ENCODE assay signal across 13 mouse cellular contexts in genomic region chr17:8647372-8647871, GRCm38 (mm10).
DNase-seq lines count a peak whose midpoint lies in the region; ATAC-seq and TF ChIP-seq lines count a peak whose summit lies in the region.
"Had no signal": no experiment of that assay in that cellular context is flagged by ENCODE, and none has a peak within 500 bp of the region (broad histone marks: within the 10 kb centered on the region; RNA-seq: fewer than 3 reads in every experiment).

No protein-coding gene starts in this region.

- H3K27ac ChIP-seq in hindbrain, embryonic 13.5 days, result peak overlapping the region; percentile 70
- peak overlapping the region; percentile 7 for H3K27ac ChIP-seq in midbrain, postnatal 0 days (ENCODE audit: low read depth, low read length)
- no peak overlapping the region for H3K27ac ChIP-seq in intestine, embryonic 16.5 days (ENCODE audit: low read length)
- H3K27ac ChIP-seq: heart, embryonic 10.5 days; liver, embryonic 13.5 days; stomach, embryonic 15.5 days had no signal

- H3K4me1 ChIP-seq in hindbrain, embryonic 13.5 days (replicated peaks), result peaks cover 10% of the 10 kb centered on the region; the same call in 1 of the 2 replicates
- H3K4me1 ChIP-seq in midbrain, postnatal 0 days (ENCODE audit: insufficient read depth, low read length), result no peaks in the 10 kb centered on the region
- no peaks in the 10 kb centered on the region for H3K4me1 ChIP-seq in intestine, embryonic 16.5 days (ENCODE audit: control insufficient read depth, insufficient read depth, low read length)
- H3K4me1 ChIP-seq: heart, embryonic 10.5 days; liver, embryonic 13.5 days; stomach, embryonic 15.5 days had no signal

- no peak overlapping the region for H3K4me2 ChIP-seq in hindbrain, embryonic 13.5 days
- no peak overlapping the region for H3K4me2 ChIP-seq in midbrain, postnatal 0 days (ENCODE audit: low read depth, low read length, poor library complexity, severe bottlenecking)
- H3K4me2 ChIP-seq in intestine, embryonic 16.5 days (ENCODE audit: low read depth, low read length), result no peak overlapping the region
- H3K4me2 ChIP-seq: liver, embryonic 13.5 days; stomach, embryonic 15.5 days had no signal

- no peaks in the 10 kb centered on the region for H3K36me3 ChIP-seq in hindbrain, embryonic 13.5 days
- no peaks in the 10 kb centered on the region for H3K36me3 ChIP-seq in midbrain, postnatal 0 days (ENCODE audit: insufficient read depth, low read length)
- no peaks in the 10 kb centered on the region for H3K36me3 ChIP-seq in intestine, embryonic 16.5 days (ENCODE audit: control insufficient read depth, insufficient read depth, low read length)
- H3K36me3 ChIP-seq: G1E; heart, embryonic 10.5 days; liver, embryonic 13.5 days; stomach, embryonic 15.5 days had no signal

- no peak overlapping the region for H3K4me3 ChIP-seq in hindbrain, embryonic 13.5 days
- no peak overlapping the region for H3K4me3 ChIP-seq in midbrain, postnatal 0 days (ENCODE audit: low read depth, low read length)
- H3K4me3 ChIP-seq in intestine, embryonic 16.5 days (ENCODE audit: low read length), result no peak overlapping the region
- H3K4me3 ChIP-seq: heart, embryonic 10.5 days; liver, embryonic 13.5 days; stomach, embryonic 15.5 days had no signal

- no peak; the same call in 1 of the 2 replicates for TF ChIP-seq CTCF in midbrain, postnatal 0 days (IDR thresholded peaks at IDR 0.05)

- H3K9ac ChIP-seq in hindbrain, embryonic 13.5 days, result 0 out of 2 replicates have a peak overlapping the region, but pooled peaks have one; percentile 49
- H3K9ac ChIP-seq in midbrain, postnatal 0 days (replicated peaks; ENCODE audit: low read length, poor library complexity, severe bottlenecking), result no peak overlapping the region
- H3K9ac ChIP-seq in intestine, embryonic 16.5 days (ENCODE audit: low read depth, low read length), result no peak overlapping the region
- H3K9ac ChIP-seq: liver, embryonic 13.5 days; stomach, embryonic 15.5 days had no signal

- peak; percentile 78 for ATAC-seq in hindbrain, embryonic 13.5 days (ENCODE audit: low FRiP score)
- peak; percentile 76; the same call in 1 of the 2 replicates for ATAC-seq in midbrain, postnatal 0 days (ENCODE audit: low FRiP score)
- ATAC-seq in intestine, embryonic 16.5 days, result no peak
- ATAC-seq: intestine, postnatal 0 days had no signal

- peaks cover 2% of the 10 kb centered on the region; the same call in 1 of the 2 replicates for H3K9me3 ChIP-seq in hindbrain, embryonic 13.5 days
- H3K9me3 ChIP-seq in midbrain, postnatal 0 days (ENCODE audit: low read length), result no peaks in the 10 kb centered on the region
- H3K9me3 ChIP-seq in intestine, embryonic 16.5 days (ENCODE audit: control insufficient read depth, low read length), result 0 out of 2 replicates have a peak, but pooled peaks cover 3% of the 10 kb centered on the region
- H3K9me3 ChIP-seq: heart, embryonic 10.5 days; liver, embryonic 13.5 days; stomach, embryonic 15.5 days had no signal

- intact Hi-C loops in left cerebral cortex, postnatal 14 days (cut with DNase I), result no loop called here

- 17% methylated on average over 8 of the region's 8 CpGs for WGBS in hindbrain, embryonic 13.5 days
- 12% methylated on average over 8 of the region's 8 CpGs for WGBS in midbrain, postnatal 0 days
- 46% methylated on average over 8 of the region's 8 CpGs for WGBS in intestine, embryonic 16.5 days

- peak; percentile 30 for DNase-seq in adrenal gland, postnatal 10 days
- DNase-seq in adrenal gland, adult 18-20 months (ENCODE audit: low spot score in 2 of 2), result no peak
- peak; percentile 53 for DNase-seq in left cerebral cortex, adult 11 months (ENCODE audit: low spot score)
- no peak for DNase-seq in left cerebral cortex, postnatal 14 days (ENCODE audit: low spot score in 2 of 2)
- DNase-seq in midbrain, postnatal 0 days (ENCODE audit: low spot score), result peak; percentile 67
- no peak for DNase-seq in ovary, adult 18-20 months (ENCODE audit: low spot score)
- DNase-seq: liver, embryonic 13.5 days had no signal

- no peaks in the 10 kb centered on the region for H3K27me3 ChIP-seq in hindbrain, embryonic 13.5 days
- no peaks in the 10 kb centered on the region for H3K27me3 ChIP-seq in midbrain, postnatal 0 days (ENCODE audit: insufficient read depth, low read length)
- no peaks in the 10 kb centered on the region; the same call in 1 of the 2 replicates for H3K27me3 ChIP-seq in intestine, embryonic 16.5 days (replicated peaks; ENCODE audit: control insufficient read depth, insufficient read depth, low read length)
- H3K27me3 ChIP-seq: liver, embryonic 13.5 days; stomach, embryonic 15.5 days had no signal

Comparison
In these comparisons a context has a peak if more than half of its experiments do, and no peak if none do; other contexts are left out.
1. DNase-seq: peak in adrenal gland, postnatal 10 days (single experiment), left cerebral cortex, adult 11 months (single experiment) and midbrain, postnatal 0 days (single experiment); none in adrenal gland, adult 18-20 months (0 of 2), left cerebral cortex, postnatal 14 days (0 of 2) and ovary, adult 18-20 months (single experiment).